Mouse (Mus musculus) heart, adult 11 months (tissue): Measurements from ENCODE around the gene Vmn1r228.

Experiments used
- DNase-seq: peaks from one replicate; pipeline ENCODE4 v3.0.0; 2022

The Vmn1r228 gene

DNA sequence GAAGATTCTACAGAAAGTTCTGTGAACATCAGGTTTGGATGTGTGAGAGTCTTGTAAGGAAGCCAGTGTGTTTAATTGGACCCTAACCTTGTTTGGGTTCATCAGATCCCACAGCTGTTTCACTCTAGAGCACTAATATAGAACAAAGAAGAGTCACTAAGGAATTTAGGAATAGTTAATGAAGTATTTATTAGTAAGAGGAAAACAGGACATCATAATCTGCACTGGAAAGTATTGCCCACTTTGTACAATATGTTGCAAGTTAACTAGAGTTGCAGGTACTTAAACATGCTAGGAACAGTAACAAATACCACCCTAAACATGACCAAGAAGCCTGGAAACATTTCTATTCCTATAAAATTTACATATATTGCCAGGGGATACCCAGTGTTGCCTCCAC is at the start of gene Vmn1r228:
Gene Vmn1r228, minus strand, starts transcription at position 101 of the 400 bp plus-strand sequence.
- DNase-seq = no peak

DNA sequence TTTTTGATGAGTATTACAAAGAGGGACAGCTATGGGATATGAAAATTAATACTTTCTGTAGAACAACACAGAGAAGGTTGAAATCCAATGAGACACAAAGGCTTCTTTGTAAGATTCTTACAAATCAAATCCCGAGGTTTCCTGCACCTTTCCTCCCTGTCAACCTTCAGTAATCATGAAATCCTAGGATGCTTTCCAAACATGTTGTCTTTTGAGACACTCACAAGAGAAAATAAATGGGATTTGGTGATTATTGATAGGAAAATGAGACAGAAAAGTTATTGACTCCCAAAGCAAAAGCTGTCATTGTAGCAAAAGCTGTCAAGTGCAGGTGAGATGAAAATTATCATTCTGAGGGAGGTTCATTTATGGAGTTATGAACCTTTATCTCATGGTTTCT is 25.3 kb upstream of the Vmn1r228 start, which contains the start of gene Vmn1r229:
Gene Vmn1r229, plus strand, starts transcription at position 301 of the 400 bp plus-strand sequence.
- DNase-seq = no peak

GRCm38 (mm10) chr17:20729543-20729942 is 56.4 kb downstream of the Vmn1r228 start, which contains the start of gene Vmn1r227:
Vmn1r227 (plus strand) TSS chr17:20729843.
- DNase-seq = no peak
